Mouse (Mus musculus): ENCODE results near the gene Ctsw. TPM values are rescaled to one million over a fixed set of nuclear protein-coding genes. Genes with fewer than 3 reads are reported as not detected.

The Ctsw gene
- polyA plus RNA-seq, 1 experiment, result 1.2 TPM

DNA sequence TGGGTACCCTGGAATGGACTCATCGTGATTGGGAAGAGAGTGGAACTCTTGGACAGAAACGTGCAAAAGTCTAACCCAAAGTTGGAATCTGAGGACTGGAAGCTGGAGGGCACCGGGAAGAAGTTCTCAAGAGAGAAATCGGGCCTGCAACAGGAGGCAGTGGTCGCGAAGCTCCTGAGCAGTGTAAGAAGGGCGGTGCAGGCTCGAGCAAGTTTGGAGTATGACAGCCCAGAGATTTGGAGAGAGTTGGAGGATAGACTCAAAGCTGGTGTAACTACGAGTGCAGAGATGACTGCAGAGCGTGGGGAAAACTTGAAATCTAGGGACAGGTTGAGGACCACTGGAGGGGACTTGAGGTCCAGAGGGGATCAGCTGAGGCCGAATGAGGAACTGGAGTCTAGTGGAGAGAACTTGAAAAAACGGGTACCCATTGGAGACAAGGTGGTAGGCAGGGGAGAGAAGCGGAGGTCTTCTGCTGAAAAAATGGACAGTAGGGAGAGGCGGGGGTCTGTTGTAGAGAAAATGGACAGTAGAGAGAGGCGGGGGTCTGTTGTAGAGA lies 42.8 kb upstream of the Ctsw start:
- no peak for TF ChIP-seq POLR2A (IDR thresholded peaks at IDR 0.05; ENCODE audit: insufficient read depth, low read length)
- TF ChIP-seq EP300 (IDR thresholded peaks at IDR 0.05; ENCODE audit: insufficient read depth, low read depth, low read length), result no peak
- TF ChIP-seq CTCF (IDR thresholded peaks at IDR 0.05; ENCODE audit: low read depth, low read length), result no peak
- H3K4me3 ChIP-seq (ENCODE audit: low read depth, low read length), result peak overlapping the region; percentile 79
- no peak overlapping the region for H3K27ac ChIP-seq (ENCODE audit: insufficient read depth, low read length)
- H3K36me3 ChIP-seq (ENCODE audit: control insufficient read depth, insufficient read depth, low read length, poor library complexity, severe bottlenecking), result no peaks in the 10 kb centered on the region
- no peaks in the 10 kb centered on the region for H3K9me3 ChIP-seq (replicated peaks; ENCODE audit: control insufficient read depth, insufficient read depth, low read length, poor library complexity, severe bottlenecking)
- H3K4me1 ChIP-seq (ENCODE audit: control insufficient read depth, insufficient read depth, low read length), result no peaks in the 10 kb centered on the region
- no peaks in the 10 kb centered on the region for H3K27me3 ChIP-seq (ENCODE audit: control insufficient read depth, insufficient read depth, low read length, poor library complexity, severe bottlenecking)
- peak overlapping the region; percentile 59 for H3K9ac ChIP-seq (ENCODE audit: low read depth, poor library complexity, severe bottlenecking)

- TF ChIP-seq POLR2A (IDR thresholded peaks at IDR 0.05; ENCODE audit: insufficient read depth, low read length) (peak; percentile 41), CTCF (IDR thresholded peaks at IDR 0.05; ENCODE audit: low read depth, low read length) (no peak)
- Histone ChIP-seq H3K27me3 (ENCODE audit: control insufficient read depth, insufficient read depth, low read length, poor library complexity, severe bottlenecking) (no peaks in the 10 kb centered on the region), H3K9me3 (replicated peaks; ENCODE audit: control insufficient read depth, insufficient read depth, low read length, poor library complexity, severe bottlenecking) (no peaks in the 10 kb centered on the region), H3K27ac (ENCODE audit: insufficient read depth, low read length) (no peak within 1 kb of the TSS), H3K4me1 (ENCODE audit: control insufficient read depth, insufficient read depth, low read length) (no peaks in the 10 kb centered on the region), H3K9ac (ENCODE audit: low read depth, poor library complexity, severe bottlenecking) (peak within 1 kb of the TSS; percentile 59), H3K36me3 (ENCODE audit: control insufficient read depth, insufficient read depth, low read length, poor library complexity, severe bottlenecking) (no peaks in the 10 kb centered on the region), H3K4me3 (ENCODE audit: low read depth, low read length) (peak within 1 kb of the TSS; percentile 79)
Observed at GRCm38 (mm10) chr19:5510031-5511026, 42.0 kb upstream of the Ctsw start, which contains the start of gene Snx32. TSS of gene Snx32 (minus strand) at chr19:5510538.

- Histone ChIP-seq H3K9me3 (replicated peaks; ENCODE audit: control insufficient read depth, insufficient read depth, low read length, poor library complexity, severe bottlenecking) (no peaks in the 10 kb centered on the region), H3K27me3 (ENCODE audit: control insufficient read depth, insufficient read depth, low read length, poor library complexity, severe bottlenecking) (no peaks in the 10 kb centered on the region), H3K4me3 (ENCODE audit: low read depth, low read length) (no peak within 1 kb of the TSS), H3K27ac (ENCODE audit: insufficient read depth, low read length) (no peak within 1 kb of the TSS), H3K9ac (ENCODE audit: low read depth, poor library complexity, severe bottlenecking) (0 out of 2 replicates have a peak within 1 kb of the TSS, but pooled peaks have one; percentile 12), H3K4me1 (ENCODE audit: control insufficient read depth, insufficient read depth, low read length) (no peaks in the 10 kb centered on the region), H3K36me3 (ENCODE audit: control insufficient read depth, insufficient read depth, low read length, poor library complexity, severe bottlenecking) (no peaks in the 10 kb centered on the region)
- no peak for TF ChIP-seq EP300 (IDR thresholded peaks at IDR 0.05; ENCODE audit: insufficient read depth, low read depth, low read length)
- no peak for TF ChIP-seq POLR2A (IDR thresholded peaks at IDR 0.05; ENCODE audit: insufficient read depth, low read length)
- no peak for TF ChIP-seq CTCF (IDR thresholded peaks at IDR 0.05; ENCODE audit: low read depth, low read length)
Observed at GRCm38 (mm10) chr19:5503687-5504086, 35.4 kb upstream of the Ctsw start, which contains the start of gene 1700020D05Rik. TSS of gene 1700020D05Rik (minus strand) at chr19:5503787.

DNA sequence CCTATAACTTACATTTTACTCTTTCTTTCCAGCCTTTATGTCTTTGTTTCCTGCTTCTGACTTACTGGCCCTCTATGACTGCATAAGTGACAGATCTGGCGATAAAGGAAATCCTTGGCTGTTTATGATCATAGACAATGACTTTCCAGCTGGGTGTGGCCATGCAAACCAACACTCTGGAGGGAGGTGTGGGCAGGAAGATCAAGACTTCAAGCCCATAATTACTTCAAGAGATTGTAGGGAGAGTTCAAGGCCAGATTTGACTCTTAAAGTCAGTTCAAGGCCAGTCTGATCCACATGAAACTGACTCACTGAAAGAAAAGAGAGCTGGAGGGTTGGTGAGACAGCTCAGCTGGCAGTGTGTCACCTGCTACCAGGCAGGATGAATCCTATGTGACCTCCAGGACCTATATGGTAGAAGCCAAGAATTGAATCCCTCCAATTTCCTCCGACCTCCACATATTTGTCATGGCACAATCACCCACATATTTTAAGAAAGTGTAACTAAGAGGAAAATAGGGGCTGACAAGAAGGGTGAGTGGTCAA lies 32.1 kb upstream of the Ctsw start:
- Histone ChIP-seq H3K27me3 (ENCODE audit: control insufficient read depth, insufficient read depth, low read length, poor library complexity, severe bottlenecking) (no peaks in the 10 kb centered on the region), H3K4me3 (ENCODE audit: low read depth, low read length) (no peak overlapping the region), H3K36me3 (ENCODE audit: control insufficient read depth, insufficient read depth, low read length, poor library complexity, severe bottlenecking) (no peaks in the 10 kb centered on the region), H3K9ac (ENCODE audit: low read depth, poor library complexity, severe bottlenecking) (no peak overlapping the region), H3K27ac (ENCODE audit: insufficient read depth, low read length) (no peak overlapping the region), H3K4me1 (ENCODE audit: control insufficient read depth, insufficient read depth, low read length) (no peaks in the 10 kb centered on the region), H3K9me3 (replicated peaks; ENCODE audit: control insufficient read depth, insufficient read depth, low read length, poor library complexity, severe bottlenecking) (no peaks in the 10 kb centered on the region)
- TF ChIP-seq CTCF (IDR thresholded peaks at IDR 0.05; ENCODE audit: low read depth, low read length), result no peak
- TF ChIP-seq EP300 (IDR thresholded peaks at IDR 0.05; ENCODE audit: insufficient read depth, low read depth, low read length), result no peak
- TF ChIP-seq POLR2A (IDR thresholded peaks at IDR 0.05; ENCODE audit: insufficient read depth, low read length), result no peak

DNA sequence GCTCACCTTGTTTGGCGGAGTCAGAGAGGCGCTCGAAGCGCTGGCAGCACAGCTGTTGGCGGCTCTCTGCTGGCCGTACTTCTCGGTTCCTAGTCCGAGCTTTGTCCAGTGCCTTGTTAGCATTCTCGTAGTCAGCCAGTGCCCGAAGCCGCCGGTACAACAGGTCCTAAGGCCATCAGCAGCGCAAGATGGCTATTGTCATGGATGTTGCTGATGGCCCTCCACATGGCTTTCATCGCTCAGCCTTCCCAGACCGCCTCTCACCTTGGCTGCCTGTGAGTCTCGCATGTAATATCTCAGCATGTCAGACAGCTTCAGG lies 27.7 kb upstream of the Ctsw start:
- TF ChIP-seq EP300 (IDR thresholded peaks at IDR 0.05; ENCODE audit: insufficient read depth, low read depth, low read length), result no peak
- no peak for TF ChIP-seq POLR2A (IDR thresholded peaks at IDR 0.05; ENCODE audit: insufficient read depth, low read length)
- no peak for TF ChIP-seq CTCF (IDR thresholded peaks at IDR 0.05; ENCODE audit: low read depth, low read length)
- Histone ChIP-seq H3K9me3 (replicated peaks; ENCODE audit: control insufficient read depth, insufficient read depth, low read length, poor library complexity, severe bottlenecking) (no peaks in the 10 kb centered on the region), H3K36me3 (ENCODE audit: control insufficient read depth, insufficient read depth, low read length, poor library complexity, severe bottlenecking) (peaks cover 18% of the 10 kb centered on the region)

More for the DNA sequence above, 27.7 kb upstream of the Ctsw start:
- H3K4me1 ChIP-seq (ENCODE audit: control insufficient read depth, insufficient read depth, low read length), result peaks cover 5% of the 10 kb centered on the region
- H3K9ac ChIP-seq (ENCODE audit: low read depth, poor library complexity, severe bottlenecking), result no peak overlapping the region
- no peaks in the 10 kb centered on the region for H3K27me3 ChIP-seq (ENCODE audit: control insufficient read depth, insufficient read depth, low read length, poor library complexity, severe bottlenecking)
- no peak overlapping the region for H3K4me3 ChIP-seq (ENCODE audit: low read depth, low read length)
- no peak overlapping the region for H3K27ac ChIP-seq (ENCODE audit: insufficient read depth, low read length)

All from ES-Bruce4 (cell line).